Mouse (Mus musculus): ENCODE measurements around the gene Plpp3. TPM values are rescaled to one million over a fixed set of nuclear protein-coding genes. Genes with fewer than 3 reads are reported as not detected.

Gene Plpp3
- polyA plus RNA-seq, 2 experiments: 112 to 117 TPM

GRCm38 (mm10) chr4:105218202-105218601 lies 61.1 kb downstream of the Plpp3 start:
- H3K9me3 ChIP-seq (ENCODE audit: control insufficient read depth, low read length): no peaks in the 10 kb centered on the region
- no peak overlapping the region for H3K4me2 ChIP-seq (replicated peaks; ENCODE audit: low read depth, low read length, severe bottlenecking)
- H3K9ac ChIP-seq (ENCODE audit: low read depth, low read length, severe bottlenecking): no peak overlapping the region
- no peak for ATAC-seq (ENCODE audit: low FRiP score, low read depth)
- H3K4me3 ChIP-seq (replicated peaks; ENCODE audit: low read length): no peak overlapping the region
- 0 out of 2 replicates have a peak, but pooled peaks cover 2% of the 10 kb centered on the region for H3K4me1 ChIP-seq (ENCODE audit: control insufficient read depth, insufficient read depth, low read length)
- WGBS: 85% methylated on average over 10 of the region's 10 CpGs
- peaks cover 88% of the 10 kb centered on the region for H3K36me3 ChIP-seq (ENCODE audit: control insufficient read depth, insufficient read depth, low read length)
- no peak for DNase-seq (ENCODE audit: low spot score)
- TF ChIP-seq POLR2A (IDR thresholded peaks at IDR 0.05; ENCODE audit: borderline replicate concordance, extremely low read depth, insufficient read depth, insufficient read length): no peak
- no peaks in the 10 kb centered on the region for H3K27me3 ChIP-seq (ENCODE audit: control insufficient read depth, insufficient read depth, low read length)
- peak overlapping the region; percentile 26; the same call in 1 of the 2 replicates for H3K27ac ChIP-seq (replicated peaks; ENCODE audit: low read depth, low read length)

DNA sequence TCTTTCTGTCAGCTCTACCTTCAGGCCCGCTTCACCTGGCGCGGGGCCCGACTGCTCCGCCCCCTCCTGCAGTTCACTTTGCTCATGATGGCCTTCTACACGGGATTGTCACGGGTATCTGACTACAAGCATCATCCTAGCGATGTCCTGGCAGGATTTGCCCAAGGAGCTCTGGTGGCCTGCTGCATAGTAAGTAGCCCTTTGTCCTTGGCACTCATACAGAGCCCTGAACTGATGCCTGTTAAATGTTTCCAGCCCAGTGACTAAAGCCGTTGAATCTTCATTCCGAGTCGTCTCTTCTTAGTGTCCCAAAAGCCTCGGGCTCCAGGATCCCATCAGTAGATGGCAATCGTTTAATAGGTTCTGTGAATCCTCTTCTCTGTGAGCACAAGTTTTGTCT lies 62.2 kb downstream of the Plpp3 start:
- Histone ChIP-seq H3K4me3 (replicated peaks; ENCODE audit: low read length) (no peak overlapping the region), H3K4me2 (replicated peaks; ENCODE audit: low read depth, low read length, severe bottlenecking) (no peak overlapping the region), H3K9me3 (ENCODE audit: control insufficient read depth, low read length) (no peaks in the 10 kb centered on the region), H3K27me3 (ENCODE audit: control insufficient read depth, insufficient read depth, low read length) (no peaks in the 10 kb centered on the region), H3K36me3 (ENCODE audit: control insufficient read depth, insufficient read depth, low read length) (peaks cover 95% of the 10 kb centered on the region), H3K9ac (ENCODE audit: low read depth, low read length, severe bottlenecking) (no peak overlapping the region), H3K27ac (replicated peaks; ENCODE audit: low read depth, low read length) (no peak overlapping the region), H3K4me1 (ENCODE audit: control insufficient read depth, insufficient read depth, low read length) (no peaks in the 10 kb centered on the region)
- TF ChIP-seq POLR2A (IDR thresholded peaks at IDR 0.05; ENCODE audit: borderline replicate concordance, extremely low read depth, insufficient read depth, insufficient read length): no peak
- DNase-seq (ENCODE audit: low spot score): no peak
- WGBS: 93% methylated on average over 13 of the region's 13 CpGs
- no peak for ATAC-seq (ENCODE audit: low FRiP score, low read depth)

GRCm38 (mm10) chr4:105220849-105221248 lies 63.7 kb downstream of the Plpp3 start:
- H3K9ac ChIP-seq (ENCODE audit: low read depth, low read length, severe bottlenecking): no peak overlapping the region
- no peak overlapping the region for H3K27ac ChIP-seq (replicated peaks; ENCODE audit: low read depth, low read length)
- no peak overlapping the region for H3K4me2 ChIP-seq (replicated peaks; ENCODE audit: low read depth, low read length, severe bottlenecking)
- no peaks in the 10 kb centered on the region for H3K9me3 ChIP-seq (ENCODE audit: control insufficient read depth, low read length)
- 91% methylated on average over 3 of the region's 3 CpGs for WGBS
- H3K27me3 ChIP-seq (ENCODE audit: control insufficient read depth, insufficient read depth, low read length): no peaks in the 10 kb centered on the region
- no peak overlapping the region for H3K4me3 ChIP-seq (replicated peaks; ENCODE audit: low read length)
- ATAC-seq (ENCODE audit: low FRiP score, low read depth) (no peak), DNase-seq (ENCODE audit: low spot score) (no peak)
- TF ChIP-seq POLR2A (IDR thresholded peaks at IDR 0.05; ENCODE audit: borderline replicate concordance, extremely low read depth, insufficient read depth, insufficient read length): no peak
- no peaks in the 10 kb centered on the region for H3K4me1 ChIP-seq (ENCODE audit: control insufficient read depth, insufficient read depth, low read length)
- peaks cover 96% of the 10 kb centered on the region for H3K36me3 ChIP-seq (ENCODE audit: control insufficient read depth, insufficient read depth, low read length)

- Histone ChIP-seq H3K9me3 (ENCODE audit: control insufficient read depth, low read length) (no peaks in the 10 kb centered on the region), H3K36me3 (ENCODE audit: control insufficient read depth, insufficient read depth, low read length) (peaks cover 97% of the 10 kb centered on the region), H3K4me2 (replicated peaks; ENCODE audit: low read depth, low read length, severe bottlenecking) (no peak overlapping the region), H3K4me3 (replicated peaks; ENCODE audit: low read length) (no peak overlapping the region), H3K27me3 (ENCODE audit: control insufficient read depth, insufficient read depth, low read length) (no peaks in the 10 kb centered on the region), H3K4me1 (ENCODE audit: control insufficient read depth, insufficient read depth, low read length) (no peaks in the 10 kb centered on the region), H3K9ac (ENCODE audit: low read depth, low read length, severe bottlenecking) (no peak overlapping the region), H3K27ac (replicated peaks; ENCODE audit: low read depth, low read length) (no peak overlapping the region)
- DNase-seq (ENCODE audit: low spot score) (no peak), ATAC-seq (ENCODE audit: low FRiP score, low read depth) (no peak)
- TF ChIP-seq POLR2A (IDR thresholded peaks at IDR 0.05; ENCODE audit: borderline replicate concordance, extremely low read depth, insufficient read depth, insufficient read length): no peak
- 72% methylated on average over 11 of the region's 11 CpGs for WGBS
These were observed 64.2 kb downstream of the Plpp3 start for GRCm38 (mm10) chr4:105221256-105221840.

GRCm38 (mm10) chr4:105223101-105223924 lies 66.2 kb downstream of the Plpp3 start:
- Histone ChIP-seq H3K27ac (replicated peaks; ENCODE audit: low read depth, low read length) (no peak overlapping the region), H3K4me3 (replicated peaks; ENCODE audit: low read length) (no peak overlapping the region), H3K9ac (ENCODE audit: low read depth, low read length, severe bottlenecking) (no peak overlapping the region), H3K4me1 (ENCODE audit: control insufficient read depth, insufficient read depth, low read length) (no peaks in the 10 kb centered on the region), H3K4me2 (replicated peaks; ENCODE audit: low read depth, low read length, severe bottlenecking) (no peak overlapping the region), H3K36me3 (ENCODE audit: control insufficient read depth, insufficient read depth, low read length) (peaks cover 99% of the 10 kb centered on the region), H3K9me3 (ENCODE audit: control insufficient read depth, low read length) (no peaks in the 10 kb centered on the region), H3K27me3 (ENCODE audit: control insufficient read depth, insufficient read depth, low read length) (no peaks in the 10 kb centered on the region)
- ATAC-seq (ENCODE audit: low FRiP score, low read depth): no peak
- 86% methylated on average over 5 of the region's 5 CpGs for WGBS
- TF ChIP-seq POLR2A (IDR thresholded peaks at IDR 0.05; ENCODE audit: borderline replicate concordance, extremely low read depth, insufficient read depth, insufficient read length): no peak
- DNase-seq (ENCODE audit: low spot score): no peak
